Mouse (Mus musculus): ENCODE measurements at regions not wholly inside any gene's neighbourhood (a gene's known extent, or its start where the extent isn't known, plus 50 kb on each side); places are given as distances from the start of the nearest gene placed in this dataset.

DNA sequence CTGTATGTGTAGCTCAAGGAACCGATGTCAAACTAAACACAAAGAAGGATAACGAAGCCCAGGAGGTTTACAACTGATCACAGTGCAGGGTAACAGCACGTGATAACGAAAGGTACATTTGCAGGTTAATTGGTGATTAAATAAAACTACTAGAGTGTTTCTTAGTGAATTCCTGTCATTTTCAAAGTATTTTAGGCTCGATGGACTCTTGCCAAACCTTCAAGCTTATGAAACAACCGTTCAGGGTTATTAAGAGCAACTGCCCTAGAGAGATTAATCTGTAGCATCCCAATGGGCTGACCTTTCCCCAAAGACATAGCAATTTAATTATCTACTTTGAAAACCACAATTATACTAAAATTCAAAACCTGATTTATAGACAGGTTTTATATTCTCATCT lies 741.1 kb downstream of the Robo2 start:
- no peak for TF ChIP-seq CTCF (IDR thresholded peaks at IDR 0.05; ENCODE audit: extremely low read depth, insufficient read depth, low read length)
- TF ChIP-seq POLR2A (IDR thresholded peaks at IDR 0.05; ENCODE audit: extremely low read depth, insufficient read depth, low read length), result no peak

Measured in cortical plate, adult 2 months (tissue).